ENCODE assay signal across 9 mouse cellular contexts in the genomic region with DNA sequence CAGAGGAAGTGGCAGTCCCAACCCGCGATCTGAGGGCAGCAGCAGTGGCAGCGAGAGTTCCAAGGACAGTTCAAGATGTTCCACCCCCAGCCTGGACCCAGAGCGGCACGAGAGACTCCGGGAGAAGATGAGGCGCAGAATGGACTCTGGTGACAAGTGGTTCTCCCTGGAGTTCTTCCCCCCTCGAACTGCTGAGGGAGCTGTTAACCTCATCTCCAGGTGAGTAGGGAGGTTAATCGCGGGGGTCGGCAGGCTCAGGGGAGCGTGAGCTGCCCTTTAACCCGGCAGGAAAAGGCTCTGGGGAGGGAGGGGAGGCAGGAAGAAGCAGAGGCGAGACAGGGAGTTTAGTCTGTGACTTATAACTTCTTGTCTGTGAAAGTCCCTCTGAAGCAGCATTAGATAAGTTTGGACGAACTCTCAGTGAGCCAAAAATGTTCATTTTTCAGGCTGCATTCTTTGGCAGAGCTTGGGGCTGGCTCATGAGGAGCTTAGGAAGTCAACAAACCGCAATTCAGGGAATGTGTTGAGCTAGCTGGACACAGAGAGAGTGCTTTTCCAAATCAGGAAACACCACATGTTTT. TPM values are rescaled to one million over a fixed set of nuclear protein-coding genes. Genes with fewer than 3 reads are reported as not detected.
DNase-seq lines count a peak whose midpoint lies in the region; ATAC-seq and TF ChIP-seq lines count a peak whose summit lies in the region.
"Had no signal": no experiment of that assay in that cellular context is flagged by ENCODE, and none has a peak within 500 bp of the region (broad histone marks: within the 10 kb centered on the region; RNA-seq: fewer than 3 reads in every experiment).

No protein-coding gene starts in this region.

- WGBS in hindbrain, postnatal 0 days = 5% methylated on average over 16 of the region's 16 CpGs
- WGBS in liver, embryonic 12.5 days (ENCODE audit: insufficient replicate concordance) = 8% methylated on average over 16 of the region's 16 CpGs

- peak overlapping the region; percentile 25; the same call in 1 of the 2 replicates for H3K9ac ChIP-seq in hindbrain, postnatal 0 days (replicated peaks; ENCODE audit: low read length)
- peak overlapping the region; percentile 88 for H3K9ac ChIP-seq in liver, embryonic 12.5 days

- intact Hi-C loops in gastrocnemius, adult 2 months (cut with DNase I) = loop anchor here (5.0 kb wide), 1 partner anchor 46 kb away; a partner anchor contains a TSS

- H3K27me3 ChIP-seq in hindbrain, postnatal 0 days (ENCODE audit: insufficient read depth, low read length) = no peaks in the 10 kb centered on the region
- H3K27me3 ChIP-seq in liver, embryonic 12.5 days (replicated peaks) = no peaks in the 10 kb centered on the region

- DNase-seq in cerebellum, adult 9-11 months = peak; percentile 64
- no peak for DNase-seq in cerebellum, postnatal 25 days
- peak; percentile 63 for DNase-seq in adrenal gland, postnatal 10 days
- DNase-seq in gastrocnemius, adult 2 months = peak; percentile 58
- no peak for DNase-seq in hindbrain, postnatal 0 days (ENCODE audit: low spot score)
- DNase-seq in neural tube, embryonic 10.5 days (ENCODE audit: extremely low spot score, low spot score) = peak; percentile 41
- DNase-seq in frontal cortex, postnatal 14 days (ENCODE audit: low spot score in 2 of 2) = no peak

- peak overlapping the region; percentile 93 for H3K4me2 ChIP-seq in hindbrain, postnatal 0 days (ENCODE audit: low read depth, low read length)
- H3K4me2 ChIP-seq in liver, embryonic 12.5 days = peak overlapping the region; percentile 95

- H3K27ac ChIP-seq in gastrocnemius, adult 2 months = peak overlapping the region; percentile 98
- peak overlapping the region; percentile 62 for H3K27ac ChIP-seq in hindbrain, postnatal 0 days
- H3K27ac ChIP-seq in liver, embryonic 12.5 days = peak overlapping the region; percentile 98

- H3K4me1 ChIP-seq in hindbrain, postnatal 0 days (ENCODE audit: insufficient read depth, low read length) = peaks cover 24% of the 10 kb centered on the region
- peaks cover 87% of the 10 kb centered on the region for H3K4me1 ChIP-seq in liver, embryonic 12.5 days

- TF ChIP-seq CTCF in gastrocnemius, adult 2 months (IDR thresholded peaks at IDR 0.05) = no peak
- TF ChIP-seq CTCF in hindbrain, postnatal 0 days (IDR thresholded peaks at IDR 0.05; ENCODE audit: low read depth) = no peak

- no peak for ATAC-seq in hindbrain, postnatal 0 days
- ATAC-seq in liver, embryonic 12.5 days = no peak

- peak overlapping the region; percentile 94 for H3K4me3 ChIP-seq in gastrocnemius, adult 2 months
- peak overlapping the region; percentile 34 for H3K4me3 ChIP-seq in hindbrain, postnatal 0 days (ENCODE audit: low read length)
- peak overlapping the region; percentile 71 for H3K4me3 ChIP-seq in liver, embryonic 12.5 days

- peaks cover 9% of the 10 kb centered on the region; the same call in 1 of the 2 replicates for H3K36me3 ChIP-seq in hindbrain, postnatal 0 days (ENCODE audit: insufficient read depth, low read length)
- H3K36me3 ChIP-seq in liver, embryonic 12.5 days = peaks cover 29% of the 10 kb centered on the region

- H3K9me3 ChIP-seq in hindbrain, postnatal 0 days (ENCODE audit: low read length) = no peaks in the 10 kb centered on the region
- no peaks in the 10 kb centered on the region for H3K9me3 ChIP-seq in liver, embryonic 12.5 days (replicated peaks)

RNA-seq across cellular contexts. Expression of a gene that starts 2.8 kb away (rescaled TPM):
- 10 to 100 TPM; 41.9 to 44.0 TPM for total RNA-seq in adrenal gland, postnatal 10 days (2021)
- 10 to 100 TPM in 1 of 2 experiments, 1 to 10 TPM in 1; 6.9 to 14.2 TPM for total RNA-seq in gastrocnemius, adult 2 months (2021)
- 46.0 and 52.4 TPM in 2 replicates for total RNA-seq in hindbrain, postnatal 0 days (2014; rRNA removed)
- 9.3 and 10.6 TPM in 2 replicates for polyA plus RNA-seq in hindbrain, postnatal 0 days (2015; fragmentation: Nextera tagmentation; extraction: Ambion mirVana)
- 14.0 and 14.7 TPM in 2 replicates for polyA plus RNA-seq in liver, embryonic 12.5 days (2016; fragmentation: Nextera tagmentation; extraction: Ambion mirVana)

RNA-seq across cellular contexts. Expression of a gene that starts 3.1 kb away (rescaled TPM):
- total RNA-seq in adrenal gland, postnatal 10 days (2021) = 10 to 100 TPM in 1 of 2 experiments, 1 to 10 TPM in 1; 8.4 to 12.8 TPM
- 1 to 10 TPM; 4.7 to 5.0 TPM for total RNA-seq in gastrocnemius, adult 2 months (2021)
- total RNA-seq in hindbrain, postnatal 0 days (2014; rRNA removed) = 58.6 and 60.7 TPM in 2 replicates
- 22.0 and 24.4 TPM in 2 replicates for polyA plus RNA-seq in hindbrain, postnatal 0 days (2015; fragmentation: Nextera tagmentation; extraction: Ambion mirVana)
- polyA plus RNA-seq in liver, embryonic 12.5 days (2016; fragmentation: Nextera tagmentation; extraction: Ambion mirVana) = 2.1 and 2.4 TPM in 2 replicates

RNA-seq across cellular contexts. Expression of a gene that starts 41.2 kb away (rescaled TPM):
- not detected for total RNA-seq in adrenal gland, postnatal 10 days (2021)
- not detected for total RNA-seq in gastrocnemius, adult 2 months (2021)
- 0.58 and 1.8 TPM in 2 replicates for total RNA-seq in hindbrain, postnatal 0 days (2014; rRNA removed)
- polyA plus RNA-seq in hindbrain, postnatal 0 days (2015; fragmentation: Nextera tagmentation; extraction: Ambion mirVana) = 2.0 and 2.6 TPM in 2 replicates
- polyA plus RNA-seq in liver, embryonic 12.5 days (2016; fragmentation: Nextera tagmentation; extraction: Ambion mirVana) = 1.3 and 2.0 TPM in 2 replicates
- total RNA-seq: gastrocnemius, postnatal 4 days had no signal

RNA-seq across cellular contexts. Expression of a gene that starts 46.1 kb away (rescaled TPM):
- 10 to 100 TPM; 45.4 to 45.5 TPM for total RNA-seq in adrenal gland, postnatal 10 days (2021)
- total RNA-seq in gastrocnemius, adult 2 months (2021) = 10 to 100 TPM in 1 of 2 experiments, 1 to 10 TPM in 1; 9.8 to 12.6 TPM
- total RNA-seq in hindbrain, postnatal 0 days (2014; rRNA removed) = 6.2 and 7.6 TPM in 2 replicates
- polyA plus RNA-seq in hindbrain, postnatal 0 days (2015; fragmentation: Nextera tagmentation; extraction: Ambion mirVana) = 9.9 and 10.4 TPM in 2 replicates
- 12.3 and 12.5 TPM in 2 replicates for polyA plus RNA-seq in liver, embryonic 12.5 days (2016; fragmentation: Nextera tagmentation; extraction: Ambion mirVana)

RNA-seq across cellular contexts. Expression of a gene that starts 56.1 kb away (rescaled TPM):
- not detected for total RNA-seq in adrenal gland, postnatal 10 days (2021)
- total RNA-seq in gastrocnemius, adult 2 months (2021) = not detected
- total RNA-seq in hindbrain, postnatal 0 days (2014; rRNA removed) = 1.3 TPM in 1 of 2 replicates, not detected in the other
- polyA plus RNA-seq in hindbrain, postnatal 0 days (2015; fragmentation: Nextera tagmentation; extraction: Ambion mirVana) = 0.19 and 0.72 TPM in 2 replicates
- polyA plus RNA-seq in liver, embryonic 12.5 days (2016; fragmentation: Nextera tagmentation; extraction: Ambion mirVana) = not detected in 2 replicates
- total RNA-seq: gastrocnemius, postnatal 4 days had no signal

Comparison
In these comparisons a context has a peak if more than half of its experiments do, and no peak if none do; other contexts are left out.
1. DNase-seq: peak in cerebellum, adult 9-11 months (single experiment), adrenal gland, postnatal 10 days (single experiment), gastrocnemius, adult 2 months (single experiment) and neural tube, embryonic 10.5 days (single experiment); none in cerebellum, postnatal 25 days (0 of 2), hindbrain, postnatal 0 days (single experiment) and frontal cortex, postnatal 14 days (0 of 2).
2. H3K4me3 ChIP-seq: peak in every context shown above with its lines; median percentile 94 in gastrocnemius, adult 2 months; 71 in liver, embryonic 12.5 days; 34 in hindbrain, postnatal 0 days.
3. Peak in every context shown above with its lines, with median percentiles within 50 percentile points of each other: H3K27ac ChIP-seq.